Mouse (Mus musculus) retina, adult 2 months (tissue): ENCODE results near the gene Narfl.

Source experiments
- DNase-seq: peaks from one replicate; pipeline ENCODE4 v3.0.0-alpha.2; 2012; ENCODE audit warnings: low read depth, low spot score

The Narfl gene

GRCm38 (mm10) chr17:25829558-25830017 lies 56.0 kb downstream of the Narfl start:
- DNase-seq: no peak

- no peak for DNase-seq
These were observed 56.7 kb downstream of the Narfl start for GRCm38 (mm10) chr17:25830200-25830753.

- DNase-seq: no peak
These were observed 57.3 kb downstream of the Narfl start for GRCm38 (mm10) chr17:25830806-25831431.

GRCm38 (mm10) chr17:25831451-25832281 lies 58.1 kb downstream of the Narfl start:
- DNase-seq: no peak

- DNase-seq: peak; percentile 97
These were observed 59.1 kb downstream of the Narfl start for GRCm38 (mm10) chr17:25832436-25833290.
